Mouse (Mus musculus) right cerebral cortex, adult 18-20 months (tissue): Measurements from ENCODE around the gene Ehd4.

Source experiments
- DNase-seq: peaks from one replicate; pipeline ENCODE4 v3.0.0; 2022; ENCODE audit warnings: mixed read lengths

Gene Ehd4

GRCm38 (mm10) chr2:120106397-120106973 lies 47.9 kb downstream of the Ehd4 start:
- DNase-seq, result no peak

- no peak for DNase-seq
Observed at GRCm38 (mm10) chr2:120105861-120106260, 48.5 kb downstream of the Ehd4 start.

GRCm38 (mm10) chr2:120102881-120103280 lies 51.5 kb downstream of the Ehd4 start:
- no peak for DNase-seq

DNA sequence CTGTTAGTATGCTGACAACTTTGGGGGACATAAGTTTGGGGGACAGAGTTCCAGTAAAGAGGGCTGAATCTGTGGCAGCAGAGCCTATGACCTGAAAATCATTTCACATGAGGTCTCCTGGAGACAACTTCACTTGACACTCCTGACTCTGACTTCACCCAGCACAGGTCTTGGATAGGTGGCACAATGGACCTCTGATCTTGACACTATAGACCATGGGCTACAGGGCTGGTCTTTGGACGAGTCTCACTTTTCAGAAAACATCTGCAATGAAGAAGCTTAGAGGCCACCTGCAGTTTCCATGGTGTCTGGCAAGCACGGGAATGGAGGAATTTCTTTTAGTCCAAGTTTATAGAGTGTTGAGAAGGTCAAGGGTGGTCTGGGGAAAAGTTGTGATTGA lies 52.0 kb downstream of the Ehd4 start:
- DNase-seq, result no peak

- no peak for DNase-seq
Observed at GRCm38 (mm10) chr2:120101961-120102360, 52.4 kb downstream of the Ehd4 start.

GRCm38 (mm10) chr2:120099886-120100285 lies 54.5 kb downstream of the Ehd4 start:
- peak; percentile 29 for DNase-seq

DNA sequence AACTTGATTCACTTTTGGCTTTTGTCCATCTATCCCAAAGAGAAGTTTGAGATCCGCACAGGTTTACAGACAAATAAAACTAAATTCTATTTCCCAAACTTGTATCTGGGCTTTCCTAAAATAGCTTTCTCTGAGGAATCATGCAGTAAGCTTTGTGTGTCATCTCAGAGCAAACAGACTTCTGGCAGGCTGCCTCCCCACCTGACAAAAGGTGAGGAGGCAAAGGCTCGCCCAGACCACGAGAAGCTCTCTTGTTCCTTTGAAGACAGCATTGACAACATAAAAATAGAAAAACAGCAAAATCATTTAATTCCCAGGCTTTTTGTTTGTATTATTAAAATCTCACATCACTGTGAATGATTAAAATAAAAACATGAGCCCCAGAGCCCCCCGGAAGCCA lies 55.1 kb downstream of the Ehd4 start:
- DNase-seq, result no peak

GRCm38 (mm10) chr2:120098781-120099202 lies 55.6 kb downstream of the Ehd4 start:
- DNase-seq, result no peak

GRCm38 (mm10) chr2:120097868-120098267 lies 56.5 kb downstream of the Ehd4 start:
- no peak for DNase-seq

GRCm38 (mm10) chr2:120096711-120097110 lies 57.7 kb downstream of the Ehd4 start:
- DNase-seq, result no peak

DNA sequence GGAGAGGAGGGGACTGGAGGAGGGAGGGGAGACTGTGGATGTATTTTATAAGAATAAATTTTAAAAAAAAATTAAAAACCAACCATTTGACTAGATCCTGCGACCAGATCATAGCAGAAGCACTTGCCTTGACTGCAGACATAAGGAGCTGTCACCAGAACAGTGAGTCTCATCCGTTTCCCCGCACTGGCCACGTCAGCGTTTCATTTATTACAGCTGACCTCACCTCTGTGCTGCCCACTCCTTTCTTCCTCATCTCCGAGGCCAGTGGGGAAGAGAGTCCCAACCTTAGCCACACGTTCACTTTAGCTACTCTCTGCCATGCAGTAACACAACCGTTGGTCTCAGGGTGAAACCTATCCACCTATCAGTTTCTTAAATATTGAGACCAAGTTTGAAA lies 58.2 kb downstream of the Ehd4 start:
- no peak for DNase-seq

DNA sequence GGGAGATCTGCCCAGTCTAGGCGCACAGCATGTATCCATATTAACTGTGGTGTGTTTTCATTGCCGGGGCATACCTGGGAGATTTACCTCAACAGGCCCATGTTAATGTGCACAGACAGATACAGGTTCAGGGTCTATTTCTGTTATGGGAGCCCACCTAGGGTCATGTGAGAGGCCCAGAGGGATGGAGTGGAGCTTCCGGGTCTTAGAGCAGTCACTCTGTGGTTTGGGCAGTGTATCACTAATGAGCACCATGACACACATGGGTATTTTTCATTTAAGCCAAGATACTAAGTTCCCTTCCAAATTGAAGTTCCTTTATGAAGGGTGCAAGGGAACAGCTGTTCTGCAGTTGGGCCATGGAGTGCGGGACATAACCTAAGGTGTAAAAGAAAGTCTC lies 59.2 kb downstream of the Ehd4 start:
- no peak for DNase-seq

DNA sequence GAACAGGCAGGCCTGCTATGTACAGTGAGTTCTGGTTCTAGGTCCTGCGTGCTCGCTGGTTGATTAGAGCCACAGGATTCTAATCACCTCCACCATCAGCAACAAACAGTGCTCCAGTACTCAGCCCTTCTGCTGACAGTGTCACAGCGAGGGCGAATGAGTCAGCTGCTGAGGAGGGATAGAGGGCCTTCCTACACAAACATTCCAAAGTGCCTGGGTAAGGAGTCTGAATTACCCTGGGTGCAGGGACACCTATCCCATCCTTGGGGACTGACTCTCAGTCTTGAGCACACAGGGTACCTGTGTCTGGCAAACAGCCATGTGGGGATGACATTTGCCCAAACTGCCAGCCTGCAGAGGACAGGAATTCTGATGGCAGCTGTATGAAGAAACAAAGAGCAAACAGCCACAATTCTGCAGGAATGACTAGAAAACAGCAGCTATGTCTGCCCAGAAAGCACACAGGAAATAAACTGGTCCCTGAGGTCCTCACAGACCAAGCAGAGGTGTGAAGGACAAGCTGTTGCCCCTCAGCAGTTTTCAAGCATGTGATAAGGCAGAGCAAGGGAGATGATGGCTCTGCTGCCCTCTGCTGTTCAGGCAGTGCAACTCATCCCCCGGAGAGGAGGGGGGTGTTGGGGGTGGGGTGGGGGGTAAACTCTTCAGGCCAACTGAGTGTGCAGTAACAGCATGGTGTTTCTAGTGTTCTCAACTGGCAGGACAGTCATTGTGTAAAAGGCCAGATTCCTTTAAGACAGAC lies 60.6 kb downstream of the Ehd4 start:
- no peak for DNase-seq

- no peak for DNase-seq
Observed at GRCm38 (mm10) chr2:120090979-120091378, 63.4 kb downstream of the Ehd4 start.

GRCm38 (mm10) chr2:120087897-120088296 lies 66.5 kb downstream of the Ehd4 start:
- no peak for DNase-seq

- DNase-seq, result no peak
Observed at GRCm38 (mm10) chr2:120087391-120087790, 67.0 kb downstream of the Ehd4 start.

DNA sequence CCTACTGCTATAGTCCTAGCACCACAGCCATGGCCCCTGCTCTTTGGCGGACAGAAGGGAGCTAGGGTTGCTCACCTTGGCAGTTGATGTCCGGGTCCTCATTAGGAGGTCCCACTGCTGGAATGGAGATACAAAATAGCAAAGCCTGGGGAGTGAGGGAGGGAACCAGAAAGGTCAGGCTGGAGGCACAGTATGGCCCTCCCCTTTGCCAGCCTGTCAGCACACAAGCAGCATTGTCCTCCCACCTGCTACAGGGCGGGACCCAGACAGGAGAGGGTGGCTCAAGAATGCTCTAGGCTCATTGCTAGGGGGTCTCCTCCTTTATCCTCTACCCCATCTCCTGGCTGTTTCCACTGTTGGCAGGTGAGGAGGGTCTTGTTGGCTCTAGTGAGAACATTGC lies 68.4 kb downstream of the Ehd4 start:
- no peak for DNase-seq

DNA sequence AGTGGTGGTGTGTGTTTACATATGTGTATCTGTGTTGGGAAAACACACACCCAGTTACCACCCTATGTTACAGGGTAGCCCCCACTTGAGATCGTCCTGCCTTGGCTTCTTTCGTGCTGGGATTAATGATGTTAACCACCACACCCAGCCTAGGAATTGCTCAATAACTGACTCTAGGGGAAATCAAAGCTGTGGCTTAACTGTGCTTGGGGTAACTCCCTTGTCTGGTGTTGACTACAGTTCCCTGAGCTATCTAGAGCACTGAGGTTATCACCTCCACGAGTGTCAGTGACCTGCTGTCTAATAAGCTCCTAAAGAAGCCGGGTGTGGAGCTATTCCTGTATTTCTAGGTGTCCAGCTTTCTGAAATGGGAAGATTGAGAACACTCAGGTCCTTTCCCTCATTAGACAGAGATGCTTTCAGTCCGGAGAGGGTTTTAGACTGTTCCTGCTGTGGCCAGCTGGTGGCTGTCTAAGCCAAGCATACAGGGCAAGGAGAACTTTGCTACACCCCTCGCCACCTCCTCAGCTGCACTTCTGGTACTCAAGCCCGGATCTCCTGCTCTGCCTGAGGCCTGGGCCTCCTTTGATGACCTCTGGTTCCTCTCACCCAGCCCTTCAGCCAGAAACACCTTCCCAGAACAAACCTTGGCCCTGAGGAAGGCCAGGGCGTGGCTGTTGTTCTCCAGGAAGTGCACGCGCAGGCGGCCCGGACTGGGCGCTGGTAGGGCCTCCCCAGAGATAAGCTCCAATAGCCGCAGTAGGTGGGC lies 69.6 kb downstream of the Ehd4 start:
- DNase-seq, result no peak

DNA sequence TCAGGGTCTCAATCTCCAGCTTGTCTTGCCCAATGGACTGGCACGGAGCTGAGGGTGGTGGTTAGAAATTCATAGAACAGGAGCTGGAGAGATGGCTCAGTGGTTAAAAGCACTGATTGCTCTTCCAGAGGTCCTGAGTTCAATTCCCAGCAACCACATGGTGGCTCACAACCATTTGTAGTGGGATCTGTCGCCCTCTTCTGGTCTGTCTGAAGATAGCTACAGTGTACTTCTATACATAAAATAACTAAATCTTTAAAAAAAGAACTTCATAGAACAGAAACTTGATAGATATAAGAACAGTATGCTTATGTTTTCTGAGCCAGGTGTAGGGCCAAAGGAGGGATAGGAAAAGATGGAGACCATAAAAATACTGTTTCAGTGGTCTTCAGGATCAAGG lies 72.0 kb downstream of the Ehd4 start:
- no peak for DNase-seq

GRCm38 (mm10) chr2:120076076-120076705 lies 78.2 kb downstream of the Ehd4 start:
- DNase-seq, result peak; percentile 60

DNA sequence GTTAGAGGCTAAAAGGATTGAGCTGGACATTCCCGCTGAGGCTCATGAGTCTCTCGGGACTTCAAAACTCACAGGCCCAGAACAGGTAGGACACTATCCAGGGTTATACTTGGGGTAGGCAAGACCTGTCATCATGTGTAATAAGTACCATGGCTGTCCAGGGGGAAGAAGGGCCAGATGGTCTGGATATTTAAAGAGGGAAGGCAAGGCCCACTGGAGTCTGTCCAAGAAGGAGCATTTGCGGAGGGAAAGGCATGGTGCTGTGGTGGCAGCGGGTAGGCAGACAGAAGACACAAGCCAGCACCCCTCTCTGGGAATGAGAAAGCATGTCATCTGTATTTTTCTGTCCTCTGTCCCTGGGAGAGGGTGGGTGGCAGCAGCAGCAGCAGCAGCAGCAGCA lies 80.3 kb downstream of the Ehd4 start:
- DNase-seq, result no peak

DNA sequence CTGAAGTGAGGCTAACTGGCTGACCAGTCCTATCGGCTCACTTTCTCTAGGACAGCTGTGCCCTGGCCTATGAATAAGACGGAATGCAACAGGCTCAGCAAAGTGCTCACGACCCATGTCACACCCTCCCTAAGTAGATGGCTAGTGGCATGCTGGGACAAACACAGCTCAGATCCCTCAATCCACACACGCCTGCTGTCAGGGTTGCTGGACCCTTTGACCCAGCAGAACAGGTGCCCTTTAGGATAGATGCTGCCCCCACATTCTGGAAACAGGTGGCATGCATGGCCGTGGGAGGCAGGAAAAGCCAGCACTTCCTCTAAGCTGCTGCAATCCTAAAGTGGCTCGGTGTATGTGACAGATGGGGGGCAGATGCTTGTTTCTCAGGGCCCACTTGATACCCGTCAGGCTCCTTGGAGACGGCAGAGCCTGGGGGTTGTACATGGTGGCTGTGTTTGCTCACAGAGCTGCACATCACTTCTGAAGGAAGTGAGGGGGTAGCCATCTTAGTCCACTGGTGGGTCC lies 84.9 kb downstream of the Ehd4 start:
- DNase-seq, result peak; percentile 82
